Mouse (Mus musculus): ENCODE measurements at regions not wholly inside any gene's neighbourhood (a gene's known extent, or its start where the extent isn't known, plus 50 kb on each side); places are given as distances from the start of the nearest gene placed in this dataset.

GRCm38 (mm10) chr17:47150636-47151035, 140.3 kb upstream of the Ubr2 start:
- no peak for TF ChIP-seq CTCF (IDR thresholded peaks at IDR 0.05; ENCODE audit: control insufficient read depth, insufficient read depth, low read length)
- no peak for TF ChIP-seq POLR2A (IDR thresholded peaks at IDR 0.05; ENCODE audit: borderline replicate concordance, control insufficient read depth, low read depth, low read length)
